Mouse (Mus musculus) cerebellum, adult 2 months (tissue): Measurements from ENCODE around the gene Ercc4.

ENCODE experiments used
- CTCF ChIP-seq: fragments of 200-500 bp; IDR thresholded peaks from 2 replicates; pipeline ENCODE4 v1.5.1; 2011; ENCODE audit warnings: low read depth, mild to moderate bottlenecking, control low read depth, low read length, moderate library complexity, borderline replicate concordance; ENCODE audit not compliant: insufficient read depth
- POLR2A ChIP-seq: fragments of 200-500 bp; IDR thresholded peaks from 2 replicates; pipeline ENCODE4 v1.6.1; 2011; ENCODE audit warnings: low read length, control low read depth, borderline replicate concordance; ENCODE audit not compliant: insufficient read depth

DNA sequence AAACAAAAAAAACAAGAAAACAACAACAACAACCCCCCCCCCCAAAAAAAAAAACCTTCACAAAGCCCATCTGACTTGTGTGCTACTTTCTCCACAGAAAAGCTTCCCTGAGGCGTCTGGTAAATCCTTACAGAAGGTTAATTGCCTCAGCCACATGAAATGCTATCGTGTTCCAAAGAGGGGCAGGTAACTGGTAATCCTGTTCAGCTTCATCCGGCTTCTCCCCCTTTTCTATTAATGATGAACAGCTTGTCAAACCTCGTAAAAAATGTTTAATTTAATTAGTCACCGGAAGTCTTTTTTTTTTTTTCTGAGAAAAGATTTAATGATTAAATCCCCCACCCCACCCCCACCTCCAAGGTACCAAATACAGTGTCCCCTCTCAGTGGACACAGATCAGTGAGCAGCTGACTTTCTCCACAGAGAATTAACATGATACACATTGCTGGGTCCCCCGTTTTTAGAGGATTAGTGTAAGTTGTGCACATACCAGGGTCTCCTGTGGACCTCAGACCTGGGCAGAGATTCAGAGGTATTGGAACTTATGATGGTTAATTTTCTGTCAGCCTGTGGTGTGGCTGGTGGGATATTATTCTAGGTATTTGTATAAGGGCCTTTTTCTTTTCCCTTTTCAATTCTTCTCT lies 26.2 kb upstream of the Ercc4 start:
- no peak for TF ChIP-seq POLR2A
- no peak for TF ChIP-seq CTCF
